Mouse (Mus musculus) kidney, postnatal 0 days (tissue): ENCODE data around the gene Slf1. TPM values are rescaled to one million over a fixed set of nuclear protein-coding genes. Genes with fewer than 3 reads are reported as not detected.

Experiments used
- ATAC-seq: fragments of 200-750 bp; cut with Nextera tagmentation; replicated peaks from 2 replicates; pipeline ENCODE4 v1.8.0; 2017; ENCODE audit warnings: low read depth, moderate number of reproducible peaks, moderate TSS enrichment, moderate library complexity; ENCODE audit not compliant: low FRiP score
- DNase-seq: peaks from one replicate; pipeline ENCODE4 v3.0.0-alpha.2; 2016; ENCODE audit warnings: low spot score
- H3K27ac ChIP-seq: fragments of 300-500 bp; sonication (generic); 2 replicates; pipeline ENCODE4 v1.5.1; 2014; ENCODE audit warnings: mild to moderate bottlenecking
- H3K27me3 ChIP-seq: fragments of 300-500 bp; sonication (generic); 2 replicates; pipeline ENCODE4 v1.6.1; 2014; ENCODE audit warnings: low read length, mixed read lengths; ENCODE audit not compliant: insufficient read depth
- H3K36me3 ChIP-seq: fragments of 300-500 bp; sonication (generic); 2 replicates; pipeline ENCODE4 v1.6.1; 2014; ENCODE audit warnings: low read length, mixed read lengths; ENCODE audit not compliant: insufficient read depth
- H3K4me1 ChIP-seq: fragments of 300-500 bp; sonication (generic); replicated peaks from 2 replicates; pipeline ENCODE4 v1.6.1; 2014; ENCODE audit warnings: antibody characterized with exemption, low read length, mixed read lengths; ENCODE audit not compliant: insufficient read depth
- H3K4me2 ChIP-seq: fragments of 300-500 bp; sonication (generic); 2 replicates; pipeline ENCODE4 v1.6.1; 2014; ENCODE audit warnings: mild to moderate bottlenecking, low read length, moderate library complexity, mixed read lengths
- H3K4me3 ChIP-seq: fragments of 300-500 bp; sonication (generic); replicated peaks from 2 replicates; pipeline ENCODE4 v1.5.1; 2014; ENCODE audit warnings: low read depth, low read length
- H3K9ac ChIP-seq: fragments of 300-500 bp; sonication (generic); 2 replicates; pipeline ENCODE4 v1.6.1; 2014; ENCODE audit warnings: low read depth, low read length
- H3K9me3 ChIP-seq: fragments of 300-500 bp; sonication (generic); replicated peaks from 2 replicates; pipeline ENCODE4 v1.6.1; 2016; ENCODE audit warnings: low read length, inconsistent platforms, mixed read lengths
- CTCF ChIP-seq: IDR thresholded peaks from 2 replicates; pipeline ENCODE4 v1.5.1; 2016; ENCODE audit warnings: antibody characterized with exemption, low read depth, mild to moderate bottlenecking, moderate library complexity
- WGBS: fragments of 180-500 bp; shearing (Covaris S2); extraction: QIAGEN DNeasy Blood & Tissue Kit; methylation state at CpG from one replicate; pipeline ENCODE4 v1.1.7; 2014; 5-methylcytosine and 5-hydroxymethylcytosine counted together
- polyA plus RNA-seq: library from polyadenylated mRNA; unstranded; fragments of >200 nt; fragmentation: Nextera tagmentation; extraction: Ambion mirVana; gene quantifications from 2 replicates; pipeline ENCODE4 v1.2.1, GENCODE M21; 2015

Gene Slf1
- polyA plus RNA-seq, result 36.4 and 37.1 TPM in 2 replicates

DNA sequence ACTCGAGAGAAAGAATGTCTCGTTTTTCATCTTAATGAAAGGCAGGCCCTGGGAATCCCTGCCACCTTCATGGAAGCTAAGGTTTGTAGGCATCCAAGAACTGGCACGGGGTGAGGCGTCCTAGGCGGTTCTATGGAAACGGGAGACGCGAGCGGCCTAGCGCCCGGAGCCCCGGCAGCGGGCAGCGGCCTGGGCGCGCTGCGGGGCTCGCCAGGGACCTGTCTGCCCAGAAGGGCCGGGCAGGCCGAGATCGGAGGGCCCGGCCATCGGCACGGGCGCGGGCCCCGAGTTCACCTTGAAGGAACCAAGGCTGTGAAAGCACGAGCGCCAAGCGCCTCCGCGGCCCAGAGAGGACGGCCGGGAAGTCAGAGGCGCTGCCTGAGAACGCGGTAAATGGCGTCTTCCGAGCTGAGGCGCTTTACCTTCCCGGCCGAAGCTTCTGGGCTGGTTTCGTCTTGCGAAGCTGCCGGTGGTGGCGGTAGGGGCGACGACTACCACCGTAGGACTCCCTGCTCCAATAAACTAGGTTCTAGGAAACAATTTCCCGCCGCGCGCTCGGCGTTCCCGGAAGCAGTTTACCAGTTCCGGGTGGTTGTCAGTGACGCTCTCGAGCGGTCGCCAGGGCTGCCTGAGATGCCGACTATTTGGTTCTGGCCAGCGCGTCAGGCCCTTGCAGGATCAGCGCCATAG is at the start of gene Slf1, which contains the start of gene 2210408I21Rik:
Gene Slf1 (minus strand): TSS at position 543 of the 690 bp plus-strand sequence.
Gene 2210408I21Rik (plus strand): TSS at position 610 of the 690 bp plus-strand sequence.
- Histone ChIP-seq H3K9ac (peak within 1 kb of the TSS; percentile 90), H3K4me1 (no peaks in the 10 kb centered on the region), H3K27ac (peak within 1 kb of the TSS; percentile 94), H3K4me2 (peak within 1 kb of the TSS; percentile 60), H3K27me3 (no peaks in the 10 kb centered on the region), H3K36me3 (no peaks in the 10 kb centered on the region), H3K9me3 (no peaks in the 10 kb centered on the region), H3K4me3 (peak within 1 kb of the TSS; percentile 97)
- DNase-seq (peak; percentile 95), ATAC-seq (peak; percentile 98)
- no peak for TF ChIP-seq CTCF
- WGBS, result under 1% methylated on average over 65 of the region's 65 CpGs

DNA sequence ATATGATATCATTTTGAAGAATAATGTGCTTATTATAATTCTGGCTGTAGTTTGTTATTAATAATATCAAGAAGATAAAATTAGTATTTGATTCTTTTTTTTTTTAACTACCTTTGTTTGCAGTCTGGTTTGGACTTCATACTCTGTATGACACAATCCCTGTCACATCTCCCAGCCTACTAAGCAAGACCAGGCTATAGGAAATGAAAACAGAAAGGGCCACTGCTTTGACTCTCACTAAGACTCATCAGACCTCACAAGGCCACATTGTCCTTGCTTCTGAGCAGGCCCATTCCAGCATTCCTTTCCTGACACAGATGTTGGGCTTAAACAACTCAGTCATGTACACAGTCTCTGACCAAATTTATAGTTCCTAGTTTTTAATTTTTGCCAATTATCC is 42.7 kb upstream of the Slf1 start:
- Histone ChIP-seq H3K9me3 (no peaks in the 10 kb centered on the region), H3K4me3 (no peak overlapping the region), H3K27ac (no peak overlapping the region), H3K4me1 (no peaks in the 10 kb centered on the region), H3K4me2 (no peak overlapping the region), H3K36me3 (no peaks in the 10 kb centered on the region), H3K9ac (no peak overlapping the region), H3K27me3 (no peaks in the 10 kb centered on the region)
- DNase-seq (no peak), ATAC-seq (no peak)
- no peak for TF ChIP-seq CTCF

DNA sequence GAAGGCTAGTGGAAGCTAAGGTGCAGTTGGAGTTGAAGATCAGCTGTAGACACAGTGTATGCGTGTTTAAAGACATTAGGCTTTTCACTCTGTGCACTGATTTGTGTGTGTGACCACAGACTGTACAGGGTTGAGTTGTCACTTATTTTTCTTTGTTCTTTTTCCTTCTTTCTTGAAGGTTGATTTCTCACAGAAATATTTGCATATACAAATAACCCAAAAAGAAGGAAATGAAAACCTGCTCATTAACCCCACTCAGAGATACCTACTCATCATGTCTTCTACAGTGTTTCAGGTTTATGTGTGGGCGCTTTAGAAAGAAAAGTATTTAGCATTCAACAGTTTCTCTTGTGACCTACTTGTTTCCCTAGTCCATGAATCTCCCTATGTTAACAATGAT is 5.6 kb upstream of the Slf1 start:
- no peaks in the 10 kb centered on the region for H3K27me3 ChIP-seq

DNA sequence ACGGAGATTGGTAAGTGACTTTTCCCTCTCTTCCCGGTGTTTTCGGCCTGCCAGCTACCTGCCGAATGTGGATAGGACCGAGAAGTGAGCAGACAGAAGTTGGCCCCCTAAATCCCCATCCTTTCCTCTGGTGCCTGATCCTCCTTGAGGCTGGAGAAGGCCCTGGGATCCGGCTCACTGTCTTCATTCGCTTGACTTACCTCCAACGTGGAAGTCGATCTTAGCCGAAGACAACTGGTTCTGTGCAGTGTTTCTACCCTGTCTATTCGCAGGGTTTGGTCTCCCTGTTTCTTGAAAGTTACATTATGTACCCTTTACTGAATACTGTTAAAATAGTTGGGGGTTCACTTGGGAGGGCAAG is 328 bp upstream of the Slf1 start:
- DNase-seq (no peak), ATAC-seq (peak; percentile 70)
- peak overlapping the region; percentile 90 for H3K9ac ChIP-seq
- H3K4me3 ChIP-seq, result peak overlapping the region; percentile 97
- H3K27me3 ChIP-seq, result no peaks in the 10 kb centered on the region
- H3K4me1 ChIP-seq, result no peaks in the 10 kb centered on the region
- H3K4me2 ChIP-seq, result peak overlapping the region; percentile 60
- TF ChIP-seq CTCF, result no peak
- no peaks in the 10 kb centered on the region for H3K36me3 ChIP-seq
- under 1% methylated on average over 11 of the region's 11 CpGs for WGBS
- H3K27ac ChIP-seq, result peak overlapping the region; percentile 94
- H3K9me3 ChIP-seq, result no peaks in the 10 kb centered on the region

More for the DNA sequence above, 5.6 kb upstream of the Slf1 start:
- Histone ChIP-seq H3K4me2 (no peak overlapping the region), H3K9me3 (no peaks in the 10 kb centered on the region), H3K4me3 (no peak overlapping the region), H3K4me1 (no peaks in the 10 kb centered on the region), H3K36me3 (no peaks in the 10 kb centered on the region), H3K9ac (no peak overlapping the region), H3K27ac (no peak overlapping the region)
- ATAC-seq (no peak), DNase-seq (no peak)
- no peak for TF ChIP-seq CTCF
- WGBS, result 81% methylated on average over 2 of the region's 2 CpGs

- no peak overlapping the region for H3K9ac ChIP-seq
- H3K36me3 ChIP-seq, result no peaks in the 10 kb centered on the region
- DNase-seq (no peak), ATAC-seq (no peak)
- H3K27me3 ChIP-seq, result no peaks in the 10 kb centered on the region
- H3K4me3 ChIP-seq, result no peak overlapping the region
- no peaks in the 10 kb centered on the region for H3K9me3 ChIP-seq
- WGBS, result 69% methylated on average over 2 of the region's 2 CpGs
- no peak overlapping the region for H3K4me2 ChIP-seq
- no peaks in the 10 kb centered on the region for H3K4me1 ChIP-seq
- H3K27ac ChIP-seq, result no peak overlapping the region
- TF ChIP-seq CTCF, result no peak
These were observed 4.1 kb downstream of the Slf1 start for GRCm38 (mm10) chr13:77131132-77131531.

GRCm38 (mm10) chr13:77128240-77128639 is 7.0 kb downstream of the Slf1 start:
- H3K4me3 ChIP-seq, result no peak overlapping the region
- no peaks in the 10 kb centered on the region for H3K36me3 ChIP-seq
- no peaks in the 10 kb centered on the region for H3K9me3 ChIP-seq
- no peak overlapping the region for H3K4me2 ChIP-seq
- ATAC-seq (no peak), DNase-seq (no peak)
- WGBS, result 81% methylated on average over 2 of the region's 2 CpGs
- no peak overlapping the region for H3K27ac ChIP-seq
- no peaks in the 10 kb centered on the region for H3K27me3 ChIP-seq
- TF ChIP-seq CTCF, result no peak
- no peak overlapping the region for H3K9ac ChIP-seq
- no peaks in the 10 kb centered on the region for H3K4me1 ChIP-seq

DNA sequence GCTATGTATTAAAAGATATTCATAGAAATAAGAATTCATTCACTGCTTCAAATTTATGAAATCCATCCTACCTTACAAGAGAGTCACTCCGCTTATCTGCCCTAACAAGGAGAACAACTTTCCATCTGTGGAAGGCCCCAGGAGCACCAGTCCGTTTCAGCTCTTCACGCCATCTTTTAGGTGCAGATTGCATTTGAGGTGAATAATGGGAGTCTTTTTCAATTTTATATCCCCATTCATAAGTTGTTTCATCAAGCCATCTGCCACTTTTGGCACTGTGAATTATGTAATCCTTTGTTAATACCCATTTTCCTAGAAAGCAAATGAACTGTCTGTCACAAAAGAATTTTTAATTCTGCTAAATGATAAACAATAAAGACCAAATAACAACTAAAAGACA is 10.1 kb downstream of the Slf1 start:
- H3K4me3 ChIP-seq, result no peak overlapping the region
- no peaks in the 10 kb centered on the region for H3K36me3 ChIP-seq
- no peaks in the 10 kb centered on the region for H3K27me3 ChIP-seq
- H3K9ac ChIP-seq, result no peak overlapping the region
- no peak for ATAC-seq
- H3K4me2 ChIP-seq, result no peak overlapping the region
- H3K27ac ChIP-seq, result no peak overlapping the region
- TF ChIP-seq CTCF, result no peak
- no peaks in the 10 kb centered on the region for H3K4me1 ChIP-seq
- DNase-seq, result no peak
- no peaks in the 10 kb centered on the region for H3K9me3 ChIP-seq
- WGBS, result 95% methylated on average over 3 of the region's 3 CpGs
